Mouse (Mus musculus): Measurements from ENCODE around the gene Cd70.

DNA sequence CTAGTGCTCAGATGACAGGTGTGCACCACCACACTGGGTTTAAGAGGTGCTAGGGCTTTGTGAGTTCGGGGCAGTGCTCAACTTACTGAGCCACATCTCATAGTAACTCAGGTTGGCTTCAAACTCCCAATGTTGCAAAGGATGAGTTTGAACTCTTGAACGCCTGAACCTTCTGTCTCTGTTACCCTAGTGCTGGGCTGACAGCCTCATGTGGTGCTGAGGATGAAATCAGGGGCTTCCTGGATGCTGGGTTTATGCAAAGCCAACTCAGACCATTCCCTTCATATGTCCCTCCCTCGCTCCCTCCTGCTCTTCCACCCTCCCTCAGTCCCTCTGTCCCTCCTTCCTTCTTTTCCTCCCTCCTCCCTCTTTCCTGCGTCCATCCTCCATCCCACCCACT is 1.2 kb downstream of the Cd70 start:
- TF ChIP-seq CTCF (IDR thresholded peaks at IDR 0.05; ENCODE audit: low read depth, low read length): no peak
- TF ChIP-seq POLR2A (IDR thresholded peaks at IDR 0.05; ENCODE audit: extremely low read depth, insufficient read depth, low read length): no peak
